Mouse (Mus musculus) lung, adult 2 months (tissue): ENCODE data around the gene Aip. TPM values are rescaled to one million over a fixed set of nuclear protein-coding genes. Genes with fewer than 3 reads are reported as not detected.
A peak's percentile ranks its signal among the peaks of the same experiment; 100 is the strongest.
"Not testable (repeated sequence)": the region's sequence is repeated elsewhere in the genome, so short reads cannot be mapped to it uniquely, and the experiment has no call there.

ENCODE experiments used
- DNase-seq: peaks from one replicate; pipeline ENCODE4 v3.0.0; 2022
- H3K4me1 ChIP-seq: fragments of 200-500 bp; 2 replicates; pipeline ENCODE4 v1.6.1; 2011; ENCODE audit warnings: low read length; ENCODE audit not compliant: control insufficient read depth, insufficient read depth
- H3K4me3 ChIP-seq: fragments of 200-500 bp; replicated peaks from 2 replicates; pipeline ENCODE3; 2011; ENCODE audit warnings: low read depth, mild to moderate bottlenecking, control low read depth, low read length; ENCODE audit errors: extremely low read depth
- CTCF ChIP-seq: fragments of 200-500 bp; IDR thresholded peaks from 2 replicates; pipeline ENCODE4 v1.5.1; 2011; ENCODE audit warnings: mild to moderate bottlenecking, low read length, control low read depth; ENCODE audit not compliant: insufficient read depth
- POLR2A ChIP-seq: fragments of 200-500 bp; IDR thresholded peaks from 2 replicates; pipeline ENCODE4 v1.6.1; 2011; ENCODE audit warnings: low read depth, mild to moderate bottlenecking, control low read depth, low read length, borderline replicate concordance; ENCODE audit errors: extremely low read depth
- WGBS: fragments of 180-500 bp; shearing (Covaris S2); methylation state at CpG from one replicate; pipeline ENCODE4 v1.1.7; 2018; 5-methylcytosine and 5-hydroxymethylcytosine counted together
- polyA plus RNA-seq: library from polyadenylated mRNA; depleted of rRNA; stranded (reverse); fragments of >200 nt; gene quantifications from 2 replicates; pipeline ENCODE4 v1.2.3, GENCODE M21; 2012

Gene Aip
- polyA plus RNA-seq, 1 experiment = 123 TPM

DNA sequence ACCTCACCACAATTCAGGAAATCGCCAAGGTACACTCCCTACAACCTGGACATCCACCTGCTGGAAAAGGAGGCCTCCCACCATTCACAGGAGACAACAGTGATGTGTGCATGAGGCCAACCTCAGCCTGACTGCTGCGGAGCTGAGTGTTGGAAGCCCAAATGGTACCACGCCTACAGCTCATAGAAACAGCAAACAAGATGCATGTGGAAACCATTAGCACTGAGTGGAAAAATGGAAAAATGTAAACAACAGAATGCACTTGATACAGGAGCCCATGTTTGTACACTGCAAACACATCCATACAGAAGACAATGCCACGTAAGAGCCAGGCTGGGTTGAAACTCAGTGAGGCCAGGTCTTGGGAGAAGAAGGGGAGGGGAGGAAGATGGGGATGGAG is 1.2 kb downstream of the Aip start:
- H3K4me1 ChIP-seq = peaks cover 15% of the 10 kb centered on the region; the same call in 1 of the 2 replicates
- H3K4me3 ChIP-seq = no peak overlapping the region
- no peak for DNase-seq
- TF ChIP-seq CTCF (no peak), POLR2A (no peak)
- 70% methylated on average over 4 of the region's 4 CpGs for WGBS

GRCm38 (mm10) chr19:4122411-4123370 is 3.0 kb downstream of the Aip start:
- 68% methylated on average over 7 of the region's 7 CpGs for WGBS
- no peak overlapping the region for H3K4me3 ChIP-seq
- peaks cover 15% of the 10 kb centered on the region; the same call in 1 of the 2 replicates for H3K4me1 ChIP-seq
- no peak for DNase-seq
- TF ChIP-seq POLR2A (no peak), CTCF (no peak)

GRCm38 (mm10) chr19:4121896-4122295 is 3.8 kb downstream of the Aip start:
- H3K4me3 ChIP-seq, DNase-seq: not testable (repeated sequence)
- H3K4me1 ChIP-seq = peaks cover 13% of the 10 kb centered on the region; the same call in 1 of the 2 replicates
- 53% methylated on average over 6 of the region's 6 CpGs for WGBS

- DNase-seq = peak; percentile 98
- TF ChIP-seq POLR2A = peak; percentile 93
- 0 out of 2 replicates have a peak, but pooled peaks have one; percentile 4 for TF ChIP-seq CTCF
- peak overlapping the region; percentile 90 for H3K4me3 ChIP-seq
- 1% methylated on average over 38 of the region's 38 CpGs for WGBS
- H3K4me1 ChIP-seq = peaks cover 8% of the 10 kb centered on the region; the same call in 1 of the 2 replicates
These were observed 4.4 kb downstream of the Aip start for GRCm38 (mm10) chr19:4121097-4121805.

DNA sequence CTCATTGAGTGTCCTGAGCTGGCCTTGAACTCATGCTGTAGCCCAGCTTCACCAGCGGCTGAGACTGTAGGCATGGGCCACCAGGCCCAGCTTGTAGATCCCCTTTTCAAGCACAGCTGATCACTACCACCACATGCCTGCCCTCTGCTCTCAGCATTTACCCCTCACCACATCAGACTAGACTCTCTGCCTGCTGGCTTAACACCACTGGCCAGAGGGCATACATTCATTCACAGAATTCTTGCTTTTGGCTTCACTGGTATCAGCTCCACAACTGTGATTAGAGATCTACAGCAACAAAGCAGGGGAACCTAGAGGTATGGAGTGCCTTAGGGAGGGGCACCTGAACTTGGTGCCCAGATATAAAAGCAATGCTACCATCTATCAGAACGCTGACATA is 5.2 kb downstream of the Aip start:
- WGBS = 92% methylated on average over 2 of the region's 2 CpGs
- H3K4me3 ChIP-seq = no peak overlapping the region
- TF ChIP-seq POLR2A (no peak), CTCF (no peak)
- H3K4me1 ChIP-seq = peaks cover 8% of the 10 kb centered on the region; the same call in 1 of the 2 replicates
- no peak for DNase-seq

DNA sequence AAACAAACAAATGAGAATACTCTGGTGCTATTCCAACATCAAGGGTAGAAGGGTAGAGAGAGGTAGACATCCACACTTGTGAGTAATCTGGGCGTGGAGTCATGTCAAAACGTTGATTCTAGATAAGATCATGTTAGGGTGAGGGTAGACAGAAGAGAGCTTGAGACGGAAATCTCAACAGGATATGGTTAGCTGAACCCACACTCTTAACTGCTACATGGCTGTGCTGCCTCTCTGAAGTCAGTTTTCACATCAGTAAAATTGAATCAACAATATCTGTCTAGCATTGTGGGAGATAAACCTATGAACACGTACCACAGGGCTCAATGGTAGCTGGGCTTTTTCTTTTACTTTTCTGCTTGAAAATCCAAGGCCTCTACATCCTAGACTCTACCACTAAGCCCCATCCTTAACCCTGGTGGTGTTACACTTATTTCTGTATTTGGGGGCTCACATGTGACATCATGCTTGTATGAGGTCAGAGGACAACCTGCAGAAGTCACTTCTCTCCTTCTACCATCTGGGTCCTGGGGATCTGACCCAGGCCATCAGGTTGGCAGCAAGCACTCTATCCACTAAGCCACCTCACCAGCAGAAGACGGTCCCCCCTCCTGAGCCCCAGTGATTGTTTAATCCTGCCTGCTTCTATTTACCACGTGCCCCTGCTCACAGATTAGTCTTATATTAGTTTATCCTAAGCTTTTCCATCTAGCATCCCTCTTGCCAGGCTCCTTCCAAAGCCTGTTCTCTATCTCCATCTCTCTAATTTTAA is 5.8 kb downstream of the Aip start:
- no peak for DNase-seq
- H3K4me1 ChIP-seq = peaks cover 5% of the 10 kb centered on the region; the same call in 1 of the 2 replicates
- TF ChIP-seq CTCF (no peak), POLR2A (no peak)
- no peak overlapping the region for H3K4me3 ChIP-seq
- WGBS = 59% methylated on average over 6 of the region's 6 CpGs

GRCm38 (mm10) chr19:4118350-4118749 is 7.3 kb downstream of the Aip start:
- Histone ChIP-seq H3K4me3 (no peak overlapping the region), H3K4me1 (peaks cover 7% of the 10 kb centered on the region)
- TF ChIP-seq CTCF (no peak), POLR2A (no peak)
- 95% methylated on average over 2 of the region's 2 CpGs for WGBS
- no peak for DNase-seq

- no peak for DNase-seq
- TF ChIP-seq CTCF = no peak
- no peak for TF ChIP-seq POLR2A
- 87% methylated on average over 7 of the region's 7 CpGs for WGBS
- Histone ChIP-seq H3K4me3 (no peak overlapping the region), H3K4me1 (peaks cover 15% of the 10 kb centered on the region)
These were observed 8.7 kb downstream of the Aip start for GRCm38 (mm10) chr19:4117006-4117405.

GRCm38 (mm10) chr19:4115816-4116215 is 9.8 kb downstream of the Aip start:
- WGBS = 86% methylated on average over 11 of the region's 11 CpGs
- TF ChIP-seq POLR2A (no peak), CTCF (no peak)
- no peak for DNase-seq
- Histone ChIP-seq H3K4me3 (no peak overlapping the region), H3K4me1 (peaks cover 15% of the 10 kb centered on the region)

DNA sequence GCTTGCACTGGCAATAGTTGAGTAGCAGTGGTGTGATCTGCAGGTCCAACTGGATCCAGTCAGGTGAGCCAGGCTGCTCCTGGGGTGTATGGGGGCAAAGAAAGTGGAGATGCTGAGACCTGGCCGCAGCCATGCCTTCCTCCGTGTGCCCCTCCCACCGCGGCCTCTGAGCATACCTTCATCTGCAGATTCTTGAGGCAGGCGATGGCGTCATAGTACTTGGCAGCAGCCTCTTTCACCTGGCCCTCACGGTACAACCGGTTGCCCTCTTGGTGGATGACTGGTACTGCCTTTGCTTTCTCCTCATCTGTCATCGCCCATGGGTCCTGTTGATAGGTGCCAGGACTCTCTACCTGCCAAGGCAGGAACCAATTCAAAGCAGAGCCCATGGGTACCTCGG is 10.5 kb downstream of the Aip start:
- no peak for DNase-seq
- Histone ChIP-seq H3K4me3 (no peak overlapping the region), H3K4me1 (peaks cover 10% of the 10 kb centered on the region)
- WGBS = 91% methylated on average over 10 of the region's 10 CpGs
- TF ChIP-seq CTCF = no peak
- TF ChIP-seq POLR2A = no peak
